Mouse (Mus musculus) liver, embryonic 16.5 days (tissue): ENCODE data around the gene Otub2. TPM values are rescaled to one million over a fixed set of nuclear protein-coding genes. Genes with fewer than 3 reads are reported as not detected.
A peak's percentile ranks its signal among the peaks of the same experiment; 100 is the strongest.

ENCODE experiments used
- ATAC-seq: fragments of 200-750 bp; cut with Nextera tagmentation; 2 replicates; pipeline ENCODE4 v1.8.0; 2017; ENCODE audit warnings: low read depth, mild to moderate bottlenecking, moderate number of reproducible peaks, moderate library complexity
- H3K27ac ChIP-seq: fragments of 300-500 bp; sonication (generic); 2 replicates; pipeline ENCODE4 v1.5.1; 2014; ENCODE audit warnings: mild to moderate bottlenecking, low read length
- H3K27me3 ChIP-seq: fragments of 300-500 bp; sonication (generic); 2 replicates; pipeline ENCODE4 v1.6.1; 2014; ENCODE audit warnings: low read depth, low read length, mixed read lengths; ENCODE audit not compliant: control insufficient read depth, insufficient read depth
- H3K36me3 ChIP-seq: fragments of 300-500 bp; sonication (generic); 2 replicates; pipeline ENCODE4 v1.6.1; 2014; ENCODE audit warnings: mild to moderate bottlenecking; ENCODE audit not compliant: control insufficient read depth, insufficient read depth
- H3K4me1 ChIP-seq: fragments of 300-500 bp; sonication (generic); 2 replicates; pipeline ENCODE4 v1.6.1; 2014; ENCODE audit warnings: low read depth, low read length, mixed read lengths; ENCODE audit not compliant: control insufficient read depth
- H3K4me2 ChIP-seq: fragments of 300-500 bp; sonication (generic); 2 replicates; pipeline ENCODE4 v1.6.1; 2014; ENCODE audit warnings: low read depth, low read length, mixed read lengths
- H3K4me3 ChIP-seq: fragments of 300-500 bp; sonication (generic); 2 replicates; pipeline ENCODE4 v1.5.1; 2014; ENCODE audit warnings: low read depth, mild to moderate bottlenecking, low read length
- H3K9ac ChIP-seq: fragments of 300-500 bp; sonication (generic); 2 replicates; pipeline ENCODE4 v1.6.1; 2014; ENCODE audit warnings: low read depth, low read length
- H3K9me3 ChIP-seq: fragments of 300-500 bp; sonication (generic); replicated peaks from 2 replicates; pipeline ENCODE4 v1.6.1; 2016; ENCODE audit warnings: low read length; ENCODE audit not compliant: control insufficient read depth
- WGBS: fragments of 180-500 bp; shearing (Covaris S2); extraction: QIAGEN DNeasy Blood & Tissue Kit; methylation state at CpG from one replicate; pipeline ENCODE4 v1.1.7; 2014; ENCODE audit not compliant: insufficient replicate concordance; 5-methylcytosine and 5-hydroxymethylcytosine counted together
- polyA plus RNA-seq: library from polyadenylated mRNA; unstranded; fragments of >200 nt; fragmentation: Nextera tagmentation; extraction: Ambion mirVana; gene quantifications from 2 replicates; pipeline ENCODE4 v1.2.1, GENCODE M21; 2015

Gene Otub2
- polyA plus RNA-seq, result 29.4 and 31.4 TPM in 2 replicates

GRCm38 (mm10) chr12:103388505-103389347 lies at the start of gene Otub2:
Gene Otub2, plus strand, starts transcription at chr12:103388682.
- H3K9ac ChIP-seq, result peak within 1 kb of the TSS; percentile 99
- H3K4me1 ChIP-seq, result peaks cover 46% of the 10 kb centered on the region
- peaks cover 2% of the 10 kb centered on the region; the same call in 1 of the 2 replicates for H3K36me3 ChIP-seq
- no peaks in the 10 kb centered on the region for H3K9me3 ChIP-seq
- WGBS, result under 1% methylated on average over 58 of the region's 58 CpGs
- H3K4me3 ChIP-seq, result peak within 1 kb of the TSS; percentile 98
- peak within 1 kb of the TSS; percentile 64 for H3K4me2 ChIP-seq
- H3K27ac ChIP-seq, result peak within 1 kb of the TSS; percentile 90
- H3K27me3 ChIP-seq, result no peaks in the 10 kb centered on the region
- ATAC-seq, result peak; percentile 90

- H3K9me3 ChIP-seq, result no peaks in the 10 kb centered on the region
- H3K36me3 ChIP-seq, result no peaks in the 10 kb centered on the region
- no peak overlapping the region for H3K4me3 ChIP-seq
- H3K9ac ChIP-seq, result no peak overlapping the region
- WGBS, result 23% methylated on average over 5 of the region's 5 CpGs
- H3K27me3 ChIP-seq, result no peaks in the 10 kb centered on the region
- H3K4me2 ChIP-seq, result no peak overlapping the region
- no peaks in the 10 kb centered on the region for H3K4me1 ChIP-seq
- H3K27ac ChIP-seq, result no peak overlapping the region
- no peak for ATAC-seq
Observed at GRCm38 (mm10) chr12:103341212-103341611, 47.3 kb upstream of the Otub2 start.

- peak overlapping the region; percentile 52; the same call in 1 of the 2 replicates for H3K27ac ChIP-seq
- 17% methylated on average over 8 of the region's 8 CpGs for WGBS
- H3K9ac ChIP-seq, result no peak overlapping the region
- H3K4me3 ChIP-seq, result no peak overlapping the region
- H3K4me2 ChIP-seq, result no peak overlapping the region
- ATAC-seq, result peak; percentile 54
- no peaks in the 10 kb centered on the region; the same call in 1 of the 2 replicates for H3K4me1 ChIP-seq
- no peaks in the 10 kb centered on the region for H3K27me3 ChIP-seq
- H3K36me3 ChIP-seq, result no peaks in the 10 kb centered on the region
- H3K9me3 ChIP-seq, result no peaks in the 10 kb centered on the region
Observed at GRCm38 (mm10) chr12:103343456-103343855, 45.0 kb upstream of the Otub2 start.

GRCm38 (mm10) chr12:103344934-103345333 lies 43.5 kb upstream of the Otub2 start:
- Histone ChIP-seq H3K36me3 (no peaks in the 10 kb centered on the region), H3K27ac (no peak overlapping the region), H3K9me3 (no peaks in the 10 kb centered on the region), H3K4me1 (no peaks in the 10 kb centered on the region; the same call in 1 of the 2 replicates), H3K4me2 (no peak overlapping the region), H3K27me3 (no peaks in the 10 kb centered on the region), H3K4me3 (no peak overlapping the region), H3K9ac (no peak overlapping the region)
- WGBS, result 59% methylated on average over 7 of the region's 7 CpGs
- ATAC-seq, result no peak

DNA sequence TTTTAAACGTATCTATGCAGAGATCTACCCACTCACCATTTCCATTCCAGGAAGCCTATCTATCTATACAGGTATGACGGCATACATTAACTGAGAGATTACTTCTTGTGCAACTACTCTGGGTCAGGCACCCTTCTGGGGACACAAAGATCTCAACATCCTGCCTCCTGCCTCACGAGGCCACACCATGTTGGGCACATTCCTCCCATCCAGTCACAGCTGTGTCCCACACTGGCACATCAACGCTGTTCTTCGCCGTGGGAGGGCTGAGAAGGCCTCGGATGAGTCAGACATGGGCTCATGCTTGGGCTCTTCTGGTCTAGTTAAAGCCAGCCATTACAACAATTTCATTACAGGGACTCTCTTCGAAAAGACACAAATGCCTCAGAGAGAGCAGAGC lies 41.5 kb upstream of the Otub2 start:
- no peak overlapping the region for H3K27ac ChIP-seq
- no peaks in the 10 kb centered on the region; the same call in 1 of the 2 replicates for H3K4me1 ChIP-seq
- no peaks in the 10 kb centered on the region for H3K27me3 ChIP-seq
- no peaks in the 10 kb centered on the region for H3K36me3 ChIP-seq
- H3K4me3 ChIP-seq, result no peak overlapping the region
- 63% methylated on average over 8 of the region's 8 CpGs for WGBS
- no peak overlapping the region for H3K9ac ChIP-seq
- no peaks in the 10 kb centered on the region for H3K9me3 ChIP-seq
- ATAC-seq, result no peak
- H3K4me2 ChIP-seq, result no peak overlapping the region

DNA sequence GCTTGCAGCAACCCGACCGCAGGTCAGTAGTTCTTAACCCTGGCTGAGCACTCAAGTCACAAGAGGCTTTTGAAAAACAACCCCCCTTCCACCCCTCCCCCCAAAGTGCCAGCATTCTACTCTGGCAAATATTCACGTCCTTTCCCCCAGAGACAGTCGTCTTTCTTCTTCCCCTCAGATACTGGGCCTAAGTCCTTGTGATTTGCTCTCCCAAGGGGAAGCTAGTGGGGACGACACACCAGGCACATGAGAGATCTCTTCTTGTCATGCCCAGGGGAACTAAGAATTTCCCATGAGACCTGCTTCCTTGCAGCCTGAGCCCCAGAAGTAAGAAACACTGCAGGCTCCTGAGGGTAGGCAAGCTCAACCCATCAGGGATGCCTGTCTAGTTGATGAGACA lies 41.1 kb upstream of the Otub2 start:
- Histone ChIP-seq H3K4me1 (no peaks in the 10 kb centered on the region; the same call in 1 of the 2 replicates), H3K27ac (no peak overlapping the region), H3K27me3 (no peaks in the 10 kb centered on the region), H3K36me3 (no peaks in the 10 kb centered on the region), H3K4me3 (no peak overlapping the region), H3K9ac (no peak overlapping the region), H3K4me2 (no peak overlapping the region), H3K9me3 (no peaks in the 10 kb centered on the region)
- ATAC-seq, result peak; percentile 17
- 51% methylated on average over 5 of the region's 5 CpGs for WGBS

DNA sequence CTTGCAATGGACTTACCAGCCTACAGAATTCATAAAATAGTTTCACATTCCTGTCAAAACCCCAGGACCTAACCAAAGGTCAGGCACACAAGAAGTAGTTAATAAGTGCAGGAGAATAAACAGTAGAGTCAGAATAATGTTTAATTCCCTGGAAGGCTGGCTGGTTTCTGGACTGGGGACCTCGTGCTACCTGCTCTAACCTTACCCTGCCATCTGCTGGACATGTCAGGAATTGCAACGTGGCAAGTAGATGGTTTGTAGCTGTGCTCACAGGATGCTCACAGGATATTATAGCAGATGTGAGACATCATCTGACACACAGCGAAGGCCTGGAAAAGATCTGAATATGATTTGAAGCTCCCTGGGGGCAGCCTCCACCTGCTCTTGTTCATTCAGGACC lies 40.0 kb upstream of the Otub2 start:
- Histone ChIP-seq H3K4me3 (no peak overlapping the region), H3K27me3 (no peaks in the 10 kb centered on the region), H3K9ac (no peak overlapping the region), H3K4me2 (no peak overlapping the region), H3K27ac (no peak overlapping the region), H3K36me3 (no peaks in the 10 kb centered on the region), H3K9me3 (no peaks in the 10 kb centered on the region), H3K4me1 (no peaks in the 10 kb centered on the region; the same call in 1 of the 2 replicates)
- ATAC-seq, result peak; percentile 39
- WGBS, result 2% methylated on average over 3 of the region's 3 CpGs

GRCm38 (mm10) chr12:103352735-103353134 lies 35.7 kb upstream of the Otub2 start:
- Histone ChIP-seq H3K4me3 (no peak overlapping the region), H3K9me3 (no peaks in the 10 kb centered on the region), H3K27ac (no peak overlapping the region), H3K27me3 (no peaks in the 10 kb centered on the region), H3K9ac (no peak overlapping the region), H3K4me2 (no peak overlapping the region), H3K4me1 (no peaks in the 10 kb centered on the region; the same call in 1 of the 2 replicates), H3K36me3 (no peaks in the 10 kb centered on the region)
- ATAC-seq, result no peak
- 74% methylated on average over 6 of the region's 6 CpGs for WGBS

DNA sequence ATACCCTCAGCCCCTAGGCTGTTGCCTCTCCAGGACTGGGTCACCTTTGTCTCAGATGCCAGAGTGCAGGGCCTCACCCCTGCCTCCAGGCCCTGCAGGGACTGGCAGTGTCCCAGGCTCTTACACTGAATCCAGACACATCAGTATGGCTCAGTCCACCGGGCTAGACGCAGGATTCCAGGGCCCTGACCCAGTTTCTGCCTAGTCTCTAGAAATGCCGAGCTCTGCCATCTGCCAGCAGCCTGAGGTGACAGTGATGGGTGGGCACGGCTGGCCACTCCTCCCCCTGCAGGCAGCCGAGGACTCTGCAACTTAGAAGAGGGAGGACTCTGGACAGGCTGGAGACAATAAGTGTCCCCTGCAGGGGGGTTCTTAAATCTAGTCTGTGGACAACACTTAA lies 34.9 kb upstream of the Otub2 start:
- 21% methylated on average over 5 of the region's 5 CpGs for WGBS
- H3K36me3 ChIP-seq, result no peaks in the 10 kb centered on the region
- H3K27me3 ChIP-seq, result no peaks in the 10 kb centered on the region
- no peak overlapping the region for H3K4me3 ChIP-seq
- no peaks in the 10 kb centered on the region for H3K9me3 ChIP-seq
- no peak overlapping the region for H3K9ac ChIP-seq
- H3K27ac ChIP-seq, result no peak overlapping the region
- H3K4me1 ChIP-seq, result no peaks in the 10 kb centered on the region
- no peak overlapping the region for H3K4me2 ChIP-seq
- ATAC-seq, result no peak
